Mouse (Mus musculus) midbrain, embryonic 10.5 days (tissue): Measurements from ENCODE around the gene Grin3b. TPM values are rescaled to one million over a fixed set of nuclear protein-coding genes. Genes with fewer than 3 reads are reported as not detected.

Experiments
- DNase-seq: peaks from one replicate; pipeline ENCODE4 v3.0.0-alpha.2; 2017; ENCODE audit warnings: low spot score
- H3K27ac ChIP-seq: fragments of 300-500 bp; sonication (generic); replicated peaks from 2 replicates; pipeline ENCODE4 v1.5.1; 2016; ENCODE audit warnings: mild to moderate bottlenecking
- H3K27me3 ChIP-seq: fragments of 300-500 bp; sonication (generic); 2 replicates; pipeline ENCODE4 v1.6.1; 2016; ENCODE audit warnings: low read depth, mild to moderate bottlenecking; ENCODE audit not compliant: poor library complexity, severe bottlenecking
- H3K36me3 ChIP-seq: fragments of 300-500 bp; sonication (generic); 2 replicates; pipeline ENCODE4 v1.6.1; 2016; ENCODE audit warnings: mild to moderate bottlenecking, moderate library complexity
- H3K4me1 ChIP-seq: fragments of 300-500 bp; sonication (generic); 2 replicates; pipeline ENCODE4 v1.6.1; 2016
- H3K4me3 ChIP-seq: fragments of 300-500 bp; sonication (generic); 2 replicates; pipeline ENCODE4 v1.5.1; 2016; ENCODE audit warnings: mild to moderate bottlenecking, moderate library complexity
- H3K9me3 ChIP-seq: fragments of 300-500 bp; sonication (generic); replicated peaks from 2 replicates; pipeline ENCODE4 v1.6.1; 2016; ENCODE audit warnings: mild to moderate bottlenecking
- WGBS: fragments of 180-500 bp; shearing (Covaris S2); methylation state at CpG from one replicate; pipeline ENCODE4 v1.1.7; 2016; 5-methylcytosine and 5-hydroxymethylcytosine counted together
- polyA plus RNA-seq: library from polyadenylated mRNA; unstranded; fragments of >200 nt; fragmentation: Nextera tagmentation; extraction: Ambion mirVana; gene quantifications from 2 replicates; pipeline ENCODE4 v1.2.1, GENCODE M21; 2016

Grin3b gene
- polyA plus RNA-seq, 1 experiment from 2014 or later = 0.30 TPM

- Histone ChIP-seq H3K4me1 (peaks cover 31% of the 10 kb centered on the region), H3K4me3 (peak overlapping the region; percentile 61), H3K27me3 (peaks cover 45% of the 10 kb centered on the region), H3K9me3 (no peaks in the 10 kb centered on the region; the same call in 1 of the 2 replicates), H3K36me3 (peaks cover 17% of the 10 kb centered on the region; the same call in 1 of the 2 replicates), H3K27ac (peak overlapping the region; percentile 82)
- 1% methylated on average over 35 of the region's 35 CpGs for WGBS
- peak; percentile 92 for DNase-seq
Observed at GRCm38 (mm10) chr10:79997034-79997760, 26.7 kb downstream of the Grin3b start.

GRCm38 (mm10) chr10:79997819-79998218 is 27.3 kb downstream of the Grin3b start:
- Histone ChIP-seq H3K4me1 (peaks cover 37% of the 10 kb centered on the region), H3K27me3 (peaks cover 52% of the 10 kb centered on the region), H3K36me3 (peaks cover 12% of the 10 kb centered on the region; the same call in 1 of the 2 replicates), H3K27ac (peak overlapping the region; percentile 82), H3K9me3 (no peaks in the 10 kb centered on the region), H3K4me3 (peak overlapping the region; percentile 61)
- DNase-seq = no peak
- WGBS = 6% methylated on average over 15 of the region's 15 CpGs

GRCm38 (mm10) chr10:80001945-80002344 is 31.4 kb downstream of the Grin3b start:
- H3K27me3 ChIP-seq = peaks cover 79% of the 10 kb centered on the region
- no peaks in the 10 kb centered on the region for H3K9me3 ChIP-seq
- DNase-seq = no peak
- H3K36me3 ChIP-seq = no peaks in the 10 kb centered on the region
- H3K4me3 ChIP-seq = no peak overlapping the region
- H3K27ac ChIP-seq = no peak overlapping the region
- WGBS = 79% methylated on average over 9 of the region's 9 CpGs
- peaks cover 31% of the 10 kb centered on the region for H3K4me1 ChIP-seq

- no peaks in the 10 kb centered on the region for H3K9me3 ChIP-seq
- peaks cover 25% of the 10 kb centered on the region for H3K4me1 ChIP-seq
- DNase-seq = no peak
- WGBS = 23% methylated on average over 21 of the region's 21 CpGs
- no peak overlapping the region for H3K27ac ChIP-seq
- no peak overlapping the region for H3K4me3 ChIP-seq
- peaks cover 79% of the 10 kb centered on the region for H3K27me3 ChIP-seq
- H3K36me3 ChIP-seq = 0 out of 2 replicates have a peak, but pooled peaks cover under 1% of the 10 kb centered on the region
Observed at GRCm38 (mm10) chr10:80002829-80003228, 32.3 kb downstream of the Grin3b start.

GRCm38 (mm10) chr10:80003374-80004232 is 33.1 kb downstream of the Grin3b start:
- peaks cover 17% of the 10 kb centered on the region for H3K4me1 ChIP-seq
- no peak overlapping the region for H3K27ac ChIP-seq
- H3K4me3 ChIP-seq = no peak overlapping the region
- 62% methylated on average over 9 of the region's 9 CpGs for WGBS
- H3K9me3 ChIP-seq = no peaks in the 10 kb centered on the region
- H3K36me3 ChIP-seq = peaks cover 8% of the 10 kb centered on the region; the same call in 1 of the 2 replicates
- H3K27me3 ChIP-seq = peaks cover 71% of the 10 kb centered on the region
- no peak for DNase-seq

GRCm38 (mm10) chr10:80004233-80004705 is 33.8 kb downstream of the Grin3b start:
- DNase-seq = no peak
- peaks cover 15% of the 10 kb centered on the region; the same call in 1 of the 2 replicates for H3K36me3 ChIP-seq
- peaks cover 16% of the 10 kb centered on the region for H3K4me1 ChIP-seq
- H3K9me3 ChIP-seq = no peaks in the 10 kb centered on the region
- 94% methylated on average over 8 of the region's 8 CpGs for WGBS
- peaks cover 65% of the 10 kb centered on the region for H3K27me3 ChIP-seq
- H3K4me3 ChIP-seq = no peak overlapping the region
- no peak overlapping the region for H3K27ac ChIP-seq

GRCm38 (mm10) chr10:80011740-80012139 is 41.2 kb downstream of the Grin3b start:
- Histone ChIP-seq H3K4me3 (no peak overlapping the region), H3K9me3 (peaks cover 23% of the 10 kb centered on the region), H3K36me3 (peaks cover 43% of the 10 kb centered on the region), H3K27me3 (peaks cover 61% of the 10 kb centered on the region), H3K27ac (no peak overlapping the region), H3K4me1 (peaks cover 11% of the 10 kb centered on the region)
- no peak for DNase-seq
- 90% methylated on average over 6 of the region's 6 CpGs for WGBS

- peaks cover 14% of the 10 kb centered on the region for H3K4me1 ChIP-seq
- no peak overlapping the region for H3K27ac ChIP-seq
- H3K4me3 ChIP-seq = 0 out of 2 replicates have a peak overlapping the region, but pooled peaks have one; percentile 3
- no peak for DNase-seq
- H3K36me3 ChIP-seq = peaks cover 35% of the 10 kb centered on the region
- peaks cover 69% of the 10 kb centered on the region for H3K27me3 ChIP-seq
- WGBS = 33% methylated on average over 25 of the region's 25 CpGs
- peaks cover 23% of the 10 kb centered on the region for H3K9me3 ChIP-seq
Observed at GRCm38 (mm10) chr10:80013609-80014008, 43.1 kb downstream of the Grin3b start.

- Histone ChIP-seq H3K4me3 (no peak overlapping the region), H3K36me3 (peaks cover 24% of the 10 kb centered on the region), H3K27ac (no peak overlapping the region), H3K9me3 (peaks cover 22% of the 10 kb centered on the region), H3K27me3 (peaks cover 80% of the 10 kb centered on the region), H3K4me1 (peaks cover 25% of the 10 kb centered on the region)
- no peak for DNase-seq
- 26% methylated on average over 28 of the region's 28 CpGs for WGBS
Observed at GRCm38 (mm10) chr10:80014484-80015290, 44.2 kb downstream of the Grin3b start.

- DNase-seq = no peak
- no peak overlapping the region for H3K27ac ChIP-seq
- H3K4me3 ChIP-seq = no peak overlapping the region
- peaks cover 13% of the 10 kb centered on the region for H3K9me3 ChIP-seq
- H3K36me3 ChIP-seq = peaks cover 16% of the 10 kb centered on the region
- peaks cover 34% of the 10 kb centered on the region for H3K4me1 ChIP-seq
- 87% methylated on average over 10 of the region's 10 CpGs for WGBS
- peaks cover 89% of the 10 kb centered on the region for H3K27me3 ChIP-seq
Observed at GRCm38 (mm10) chr10:80015583-80015982, 45.1 kb downstream of the Grin3b start.

- peaks cover 35% of the 10 kb centered on the region for H3K4me1 ChIP-seq
- peaks cover 94% of the 10 kb centered on the region for H3K27me3 ChIP-seq
- H3K4me3 ChIP-seq = 0 out of 2 replicates have a peak within 1 kb of the TSS, but pooled peaks have one; percentile 2
- peaks cover 7% of the 10 kb centered on the region for H3K36me3 ChIP-seq
- H3K9me3 ChIP-seq = peaks cover 4% of the 10 kb centered on the region; the same call in 1 of the 2 replicates
- 0 out of 2 replicates have a peak within 1 kb of the TSS, but pooled peaks have one; percentile 28 for H3K27ac ChIP-seq
- DNase-seq = no peak
- WGBS = 71% methylated on average over 11 of the region's 11 CpGs
Observed at GRCm38 (mm10) chr10:80016511-80016910, 46.0 kb downstream of the Grin3b start, which contains the start of gene Arhgap45. Gene Arhgap45 (plus strand): TSS chr10:80016653.

- Histone ChIP-seq H3K9me3 (no peaks in the 10 kb centered on the region), H3K36me3 (peaks cover 2% of the 10 kb centered on the region; the same call in 1 of the 2 replicates), H3K4me1 (peaks cover 35% of the 10 kb centered on the region), H3K27me3 (peaks cover 89% of the 10 kb centered on the region), H3K27ac (0 out of 2 replicates have a peak overlapping the region, but pooled peaks have one; percentile 28), H3K4me3 (no peak overlapping the region)
- DNase-seq = no peak
- 89% methylated on average over 10 of the region's 10 CpGs for WGBS
Observed at GRCm38 (mm10) chr10:80016931-80017330, 46.4 kb downstream of the Grin3b start.
